Mouse (Mus musculus): ENCODE measurements around the gene Smoc1.

DNA sequence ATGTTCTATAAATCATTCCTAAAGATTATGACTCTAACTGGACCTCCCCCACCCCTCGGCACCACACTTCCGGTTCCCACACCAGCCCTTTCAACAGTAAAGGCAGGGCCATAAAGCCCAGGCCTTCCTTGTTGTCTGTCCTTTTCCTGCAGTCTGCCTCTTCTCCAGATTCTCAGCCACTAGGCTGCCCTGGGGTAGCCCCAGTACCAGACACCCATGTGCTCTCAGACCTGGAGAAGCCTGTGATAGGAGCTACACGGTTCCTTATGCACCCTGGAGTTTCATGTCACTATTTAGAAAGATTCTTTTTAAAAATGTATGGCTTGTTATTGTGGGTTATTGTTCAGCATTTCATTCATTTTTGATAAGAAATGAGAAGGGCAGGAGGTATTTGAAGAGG lies 133.8 kb downstream of the Smoc1 start:
- TF ChIP-seq CTCF (IDR thresholded peaks at IDR 0.05; ENCODE audit: insufficient read depth, low read length) (no peak), POLR2A (IDR thresholded peaks at IDR 0.05; ENCODE audit: borderline replicate concordance, extremely low read depth, low read depth, low read length) (no peak)
